Mouse (Mus musculus): Measurements from ENCODE around the gene Crisp2. TPM values are rescaled to one million over a fixed set of nuclear protein-coding genes. Genes with fewer than 3 reads are reported as not detected.

The Crisp2 gene
- polyA plus RNA-seq, 1 experiment from 2014 or later, result 0.27 TPM

DNA sequence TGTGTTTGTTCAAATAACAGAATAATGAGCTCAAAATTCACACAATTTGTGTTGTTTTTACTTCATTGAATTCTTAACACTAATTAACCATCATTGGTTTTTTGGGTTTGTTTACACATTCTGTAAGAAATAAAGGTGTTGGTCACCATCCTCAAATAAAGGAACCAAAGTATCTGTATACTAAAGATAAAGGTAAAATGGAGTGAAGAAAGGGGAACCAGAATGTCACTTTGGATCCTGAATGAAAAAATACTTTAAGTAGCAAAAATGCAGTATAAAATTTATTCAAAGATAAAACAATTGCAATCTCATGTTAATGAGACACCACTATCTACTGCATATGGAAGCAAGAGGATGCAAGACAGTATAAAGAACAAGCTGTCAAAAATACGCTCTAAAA lies 4.8 kb upstream of the Crisp2 start:
- ATAC-seq (ENCODE audit: low read depth), result no peak
- Histone ChIP-seq H3K9ac (ENCODE audit: low read depth, low read length) (no peak overlapping the region), H3K27me3 (ENCODE audit: control insufficient read depth, insufficient read depth, low read depth, low read length) (no peaks in the 10 kb centered on the region), H3K4me1 (ENCODE audit: control insufficient read depth, low read depth, low read length) (peaks cover 20% of the 10 kb centered on the region), H3K27ac (ENCODE audit: low read length) (no peak overlapping the region), H3K9me3 (replicated peaks; ENCODE audit: control insufficient read depth, low read length) (no peaks in the 10 kb centered on the region), H3K4me3 (ENCODE audit: low read depth, low read length) (no peak overlapping the region), H3K4me2 (ENCODE audit: low read depth, low read length) (no peak overlapping the region), H3K36me3 (ENCODE audit: control insufficient read depth, insufficient read depth) (no peaks in the 10 kb centered on the region; the same call in 1 of the 2 replicates)
- 43% methylated on average over 1 of the region's 1 CpGs for WGBS (ENCODE audit: insufficient replicate concordance)

- H3K27ac ChIP-seq (ENCODE audit: low read length), result peak within 1 kb of the TSS; percentile 95
- 13% methylated on average over 1 of the region's 1 CpGs for WGBS (ENCODE audit: insufficient replicate concordance)
- peaks cover 20% of the 10 kb centered on the region for H3K4me1 ChIP-seq (ENCODE audit: control insufficient read depth, low read depth, low read length)
- no peaks in the 10 kb centered on the region for H3K9me3 ChIP-seq (replicated peaks; ENCODE audit: control insufficient read depth, low read length)
- peak; percentile 83 for ATAC-seq (ENCODE audit: low read depth)
- H3K4me3 ChIP-seq (ENCODE audit: low read depth, low read length), result peak within 1 kb of the TSS; percentile 74
- no peaks in the 10 kb centered on the region for H3K27me3 ChIP-seq (ENCODE audit: control insufficient read depth, insufficient read depth, low read depth, low read length)
- H3K36me3 ChIP-seq (ENCODE audit: control insufficient read depth, insufficient read depth), result no peaks in the 10 kb centered on the region; the same call in 1 of the 2 replicates
- peak within 1 kb of the TSS; percentile 32 for H3K4me2 ChIP-seq (ENCODE audit: low read depth, low read length)
- H3K9ac ChIP-seq (ENCODE audit: low read depth, low read length), result peak within 1 kb of the TSS; percentile 67
Measured at GRCm38 (mm10) chr17:40810934-40811333, 4.1 kb upstream of the Crisp2 start, which contains the start of gene Rhag. TSS of gene Rhag (plus strand) at chr17:40811126.

DNA sequence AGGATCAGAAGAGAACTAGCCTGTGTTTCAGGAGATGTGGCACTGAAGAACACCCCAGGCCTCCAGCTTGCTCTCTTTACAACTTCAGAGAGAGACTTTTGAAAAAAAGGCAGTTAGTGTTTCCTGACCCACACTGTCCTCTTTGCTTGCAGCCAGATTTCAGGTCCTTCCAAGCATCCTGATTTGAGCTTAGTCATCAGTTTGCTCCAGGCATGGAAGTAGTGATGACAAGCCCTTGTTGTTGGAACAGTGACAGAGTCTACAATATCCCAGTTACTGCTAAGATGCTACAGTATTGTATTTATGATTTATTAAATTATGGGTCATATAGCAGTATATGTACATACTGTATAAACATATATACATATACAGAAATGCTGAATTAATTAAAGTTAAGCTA lies 1.3 kb upstream of the Crisp2 start:
- Histone ChIP-seq H3K4me3 (ENCODE audit: low read depth, low read length) (no peak overlapping the region), H3K9ac (ENCODE audit: low read depth, low read length) (0 out of 2 replicates have a peak overlapping the region, but pooled peaks have one; percentile 11), H3K4me1 (ENCODE audit: control insufficient read depth, low read depth, low read length) (peaks cover 27% of the 10 kb centered on the region), H3K27me3 (ENCODE audit: control insufficient read depth, insufficient read depth, low read depth, low read length) (no peaks in the 10 kb centered on the region), H3K9me3 (replicated peaks; ENCODE audit: control insufficient read depth, low read length) (no peaks in the 10 kb centered on the region), H3K27ac (ENCODE audit: low read length) (peak overlapping the region; percentile 81), H3K36me3 (ENCODE audit: control insufficient read depth, insufficient read depth) (no peaks in the 10 kb centered on the region), H3K4me2 (ENCODE audit: low read depth, low read length) (peak overlapping the region; percentile 35)
- ATAC-seq (ENCODE audit: low read depth), result no peak

DNA sequence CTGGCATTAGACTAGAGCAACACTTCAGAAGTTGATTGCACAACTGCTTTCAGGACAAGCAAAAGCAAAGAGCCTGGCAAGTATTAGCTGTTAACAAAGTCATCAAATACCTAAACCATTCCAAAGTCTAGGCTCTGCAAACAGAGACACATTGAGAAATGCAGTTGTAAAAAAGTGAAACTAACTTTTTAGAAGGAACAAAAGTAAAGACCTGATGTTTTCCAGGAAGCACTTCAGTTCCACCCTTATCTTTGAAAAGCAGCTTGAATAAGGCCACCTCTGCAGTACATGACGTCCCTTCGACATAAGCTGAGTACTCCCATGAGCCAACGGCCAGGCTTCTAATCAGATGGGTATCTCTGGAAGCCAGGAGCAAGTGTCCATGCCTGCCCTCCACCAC lies 253 bp downstream of the Crisp2 start:
- no peaks in the 10 kb centered on the region for H3K36me3 ChIP-seq (ENCODE audit: control insufficient read depth, insufficient read depth)
- H3K9ac ChIP-seq (ENCODE audit: low read depth, low read length), result peak overlapping the region; percentile 58
- peak overlapping the region; percentile 99 for H3K27ac ChIP-seq (ENCODE audit: low read length)
- WGBS (ENCODE audit: insufficient replicate concordance), result 0% methylated on average over 3 of the region's 3 CpGs
- H3K4me2 ChIP-seq (ENCODE audit: low read depth, low read length), result peak overlapping the region; percentile 79
- no peaks in the 10 kb centered on the region for H3K9me3 ChIP-seq (replicated peaks; ENCODE audit: control insufficient read depth, low read length)
- ATAC-seq (ENCODE audit: low read depth), result peak; percentile 95
- H3K4me3 ChIP-seq (ENCODE audit: low read depth, low read length), result peak overlapping the region; percentile 48
- no peaks in the 10 kb centered on the region for H3K27me3 ChIP-seq (ENCODE audit: control insufficient read depth, insufficient read depth, low read depth, low read length)
- H3K4me1 ChIP-seq (ENCODE audit: control insufficient read depth, low read depth, low read length), result peaks cover 27% of the 10 kb centered on the region

DNA sequence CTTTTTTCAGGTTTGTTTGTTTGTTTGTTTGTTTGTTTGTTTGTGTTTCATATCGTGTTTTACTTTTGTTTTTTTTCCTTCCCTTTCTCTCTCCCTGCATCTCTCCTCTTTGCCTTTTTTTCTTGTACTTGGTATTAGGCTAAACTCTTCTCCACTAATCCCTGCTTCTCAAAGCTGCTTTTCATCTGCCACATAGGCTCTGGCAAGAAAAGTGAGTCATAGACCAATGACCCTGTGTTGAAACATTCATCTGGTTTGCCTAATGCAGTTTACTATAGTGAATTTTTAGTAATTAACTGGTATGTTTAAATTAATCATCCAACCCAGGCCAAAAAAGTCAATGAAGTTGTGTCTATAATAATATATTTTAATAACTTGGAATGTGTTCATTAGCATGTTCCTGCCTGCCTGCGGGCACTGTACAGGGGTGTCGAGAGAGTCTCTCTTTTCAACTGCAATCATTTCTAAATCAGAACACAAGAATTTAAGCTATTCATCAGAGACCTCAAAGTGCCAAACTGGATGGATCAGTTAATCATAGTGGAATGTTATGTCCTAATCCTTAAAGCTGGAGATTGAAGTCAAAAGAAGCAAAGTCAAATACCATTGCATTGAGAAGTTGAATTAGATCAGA lies 4.0 kb downstream of the Crisp2 start:
- ATAC-seq (ENCODE audit: low read depth), result no peak
- Histone ChIP-seq H3K4me1 (ENCODE audit: control insufficient read depth, low read depth, low read length) (peaks cover 13% of the 10 kb centered on the region), H3K9ac (ENCODE audit: low read depth, low read length) (no peak overlapping the region), H3K36me3 (ENCODE audit: control insufficient read depth, insufficient read depth) (no peaks in the 10 kb centered on the region), H3K4me2 (ENCODE audit: low read depth, low read length) (no peak overlapping the region), H3K4me3 (ENCODE audit: low read depth, low read length) (no peak overlapping the region), H3K27ac (ENCODE audit: low read length) (no peak overlapping the region), H3K27me3 (ENCODE audit: control insufficient read depth, insufficient read depth, low read depth, low read length) (no peaks in the 10 kb centered on the region), H3K9me3 (replicated peaks; ENCODE audit: control insufficient read depth, low read length) (no peaks in the 10 kb centered on the region)
- WGBS (ENCODE audit: insufficient replicate concordance), result 84% methylated on average over 3 of the region's 3 CpGs

DNA sequence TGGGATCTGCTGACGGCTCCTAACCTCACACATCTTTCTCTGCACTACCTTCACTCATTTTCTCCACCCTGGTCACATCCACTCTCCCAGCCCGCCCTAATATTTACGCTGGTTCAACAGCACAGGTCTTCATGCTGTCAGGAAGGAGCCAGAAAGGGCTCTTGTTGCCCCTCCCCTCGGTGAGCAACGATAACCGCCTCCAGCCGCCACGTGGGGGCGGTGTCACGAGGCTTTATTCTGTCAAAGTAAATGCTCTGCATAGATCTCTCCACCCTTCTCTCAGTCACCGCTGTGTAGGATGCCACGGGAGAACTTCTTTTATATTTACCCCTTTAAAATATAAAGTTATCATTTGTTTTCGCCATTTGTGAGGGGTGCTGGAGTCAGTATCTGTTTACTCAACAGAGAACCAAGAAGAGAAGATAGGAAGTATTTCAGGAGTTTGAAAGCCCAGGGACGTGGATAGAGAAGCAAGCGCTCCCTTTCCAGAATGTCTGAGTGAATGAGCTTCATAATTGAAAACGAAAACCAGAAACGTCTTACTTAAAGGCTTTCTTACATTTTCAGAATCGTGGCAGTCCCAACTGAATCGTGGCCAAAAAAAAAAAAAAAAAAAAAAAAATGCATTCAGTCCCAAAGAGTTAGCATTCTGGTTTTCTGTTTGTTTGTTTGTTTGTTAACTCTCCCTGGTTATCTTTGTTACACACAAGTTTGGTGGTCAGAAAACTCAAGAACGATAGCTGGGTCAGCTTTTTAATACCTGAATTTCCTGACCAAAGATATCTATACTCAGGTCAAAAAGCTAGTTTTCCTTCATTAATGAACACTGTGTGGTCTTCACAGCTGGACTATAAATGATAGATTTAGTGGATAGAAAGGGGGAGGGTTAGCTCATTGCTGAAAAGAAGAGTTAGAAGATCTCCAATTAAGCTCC lies 12.6 kb downstream of the Crisp2 start:
- H3K4me2 ChIP-seq (ENCODE audit: low read depth, low read length), result peak overlapping the region; percentile 31
- ATAC-seq (ENCODE audit: low read depth), result peak; percentile 95

DNA sequence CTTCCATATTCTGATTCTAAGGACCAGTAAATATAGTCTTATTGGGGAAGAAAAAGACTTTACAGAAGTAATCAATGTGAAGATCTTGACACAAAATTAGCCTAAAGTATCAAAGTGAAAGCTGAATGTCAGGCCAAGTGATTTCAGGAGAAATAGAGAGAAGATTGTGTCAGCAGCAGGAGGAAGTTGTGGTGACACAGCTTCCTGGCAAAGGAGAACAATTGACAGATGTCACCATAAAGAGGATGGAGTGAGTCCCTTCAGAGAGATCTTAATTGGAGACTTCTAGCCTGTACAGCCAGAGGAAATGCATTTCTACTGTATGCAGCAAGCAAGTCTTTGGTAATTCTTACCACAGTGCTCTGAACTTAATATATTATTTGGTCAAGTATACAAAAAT lies 16.9 kb downstream of the Crisp2 start:
- no peaks in the 10 kb centered on the region; the same call in 1 of the 2 replicates for H3K4me1 ChIP-seq (ENCODE audit: control insufficient read depth, low read depth, low read length)
- ATAC-seq (ENCODE audit: low read depth), result no peak
- H3K4me2 ChIP-seq (ENCODE audit: low read depth, low read length), result no peak overlapping the region
- no peak overlapping the region for H3K27ac ChIP-seq (ENCODE audit: low read length)
- H3K9ac ChIP-seq (ENCODE audit: low read depth, low read length), result no peak overlapping the region
- no peaks in the 10 kb centered on the region for H3K36me3 ChIP-seq (ENCODE audit: control insufficient read depth, insufficient read depth)
- H3K9me3 ChIP-seq (replicated peaks; ENCODE audit: control insufficient read depth, low read length), result no peaks in the 10 kb centered on the region
- no peaks in the 10 kb centered on the region for H3K27me3 ChIP-seq (ENCODE audit: control insufficient read depth, insufficient read depth, low read depth, low read length)
- no peak overlapping the region for H3K4me3 ChIP-seq (ENCODE audit: low read depth, low read length)

More for the DNA sequence above, 12.6 kb downstream of the Crisp2 start:
- Histone ChIP-seq H3K27me3 (ENCODE audit: control insufficient read depth, insufficient read depth, low read depth, low read length) (no peaks in the 10 kb centered on the region), H3K9ac (ENCODE audit: low read depth, low read length) (no peak overlapping the region), H3K9me3 (replicated peaks; ENCODE audit: control insufficient read depth, low read length) (no peaks in the 10 kb centered on the region), H3K27ac (ENCODE audit: low read length) (no peak overlapping the region), H3K4me3 (ENCODE audit: low read depth, low read length) (no peak overlapping the region), H3K4me1 (ENCODE audit: control insufficient read depth, low read depth, low read length) (no peaks in the 10 kb centered on the region; the same call in 1 of the 2 replicates), H3K36me3 (ENCODE audit: control insufficient read depth, insufficient read depth) (no peaks in the 10 kb centered on the region)
- WGBS (ENCODE audit: insufficient replicate concordance), result 35% methylated on average over 20 of the region's 20 CpGs

GRCm38 (mm10) chr17:40767120-40767519 lies 39.7 kb downstream of the Crisp2 start:
- ATAC-seq (ENCODE audit: low read depth), result peak; percentile 39
- Histone ChIP-seq H3K9ac (ENCODE audit: low read depth, low read length) (no peak overlapping the region), H3K27ac (ENCODE audit: low read length) (no peak overlapping the region), H3K4me1 (ENCODE audit: control insufficient read depth, low read depth, low read length) (no peaks in the 10 kb centered on the region), H3K4me3 (ENCODE audit: low read depth, low read length) (no peak overlapping the region), H3K27me3 (ENCODE audit: control insufficient read depth, insufficient read depth, low read depth, low read length) (no peaks in the 10 kb centered on the region), H3K4me2 (ENCODE audit: low read depth, low read length) (no peak overlapping the region), H3K9me3 (replicated peaks; ENCODE audit: control insufficient read depth, low read length) (no peaks in the 10 kb centered on the region), H3K36me3 (ENCODE audit: control insufficient read depth, insufficient read depth) (no peaks in the 10 kb centered on the region)
- WGBS (ENCODE audit: insufficient replicate concordance), result 48% methylated on average over 1 of the region's 1 CpGs

DNA sequence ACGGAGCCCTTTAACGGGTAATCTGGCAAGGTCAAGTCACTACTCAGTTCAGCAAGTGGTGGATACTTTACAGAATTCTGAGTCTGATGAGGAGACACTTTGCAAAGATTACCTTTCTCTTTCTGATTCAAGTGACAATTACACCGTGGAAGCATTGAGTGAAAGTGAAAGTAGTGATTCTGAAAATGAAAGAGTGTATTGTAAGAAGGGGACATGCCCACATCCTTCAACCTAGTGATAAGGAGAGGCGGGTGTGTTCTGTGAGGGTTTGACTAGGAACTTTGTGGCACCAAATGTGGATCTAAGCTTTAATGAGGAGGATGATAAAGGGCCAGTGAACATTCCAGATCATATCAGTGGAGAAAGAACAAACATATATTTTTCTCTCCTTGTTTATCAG lies 43.1 kb downstream of the Crisp2 start:
- Histone ChIP-seq H3K36me3 (ENCODE audit: control insufficient read depth, insufficient read depth) (no peaks in the 10 kb centered on the region), H3K27me3 (ENCODE audit: control insufficient read depth, insufficient read depth, low read depth, low read length) (no peaks in the 10 kb centered on the region), H3K4me1 (ENCODE audit: control insufficient read depth, low read depth, low read length) (no peaks in the 10 kb centered on the region), H3K9ac (ENCODE audit: low read depth, low read length) (no peak overlapping the region), H3K27ac (ENCODE audit: low read length) (no peak overlapping the region), H3K4me3 (ENCODE audit: low read depth, low read length) (no peak overlapping the region), H3K4me2 (ENCODE audit: low read depth, low read length) (no peak overlapping the region), H3K9me3 (replicated peaks; ENCODE audit: control insufficient read depth, low read length) (no peaks in the 10 kb centered on the region)
- 56% methylated on average over 4 of the region's 4 CpGs for WGBS (ENCODE audit: insufficient replicate concordance)
- ATAC-seq (ENCODE audit: low read depth), result no peak
